Mouse (Mus musculus): Measurements from ENCODE around the gene Enpp1. TPM values are rescaled to one million over a fixed set of nuclear protein-coding genes. Genes with fewer than 3 reads are reported as not detected.
"Not testable (repeated sequence)": the region's sequence is repeated elsewhere in the genome, so short reads cannot be mapped to it uniquely, and the experiment has no call there.

Enpp1 gene
- polyA plus RNA-seq, 1 experiment from 2014 or later = 3.2 TPM

GRCm38 (mm10) chr10:24635331-24635815 lies 76.6 kb downstream of the Enpp1 start:
- WGBS = 72% methylated on average over 11 of the region's 11 CpGs
- H3K9me3 ChIP-seq = no peaks in the 10 kb centered on the region
- H3K27ac ChIP-seq = no peak overlapping the region
- no peak for ATAC-seq (ENCODE audit: insufficient number of reproducible peaks, insufficient read depth, low FRiP score, low TSS enrichment, low read depth)
- H3K4me1 ChIP-seq = peaks cover 24% of the 10 kb centered on the region
- H3K27me3 ChIP-seq = no peaks in the 10 kb centered on the region
- H3K4me3 ChIP-seq = no peak overlapping the region
- no peak overlapping the region for H3K4me2 ChIP-seq
- H3K36me3 ChIP-seq = no peaks in the 10 kb centered on the region
- no peak overlapping the region for H3K9ac ChIP-seq

GRCm38 (mm10) chr10:24634288-24634687 lies 77.7 kb downstream of the Enpp1 start:
- no peak overlapping the region for H3K9ac ChIP-seq
- 74% methylated on average over 9 of the region's 9 CpGs for whole genome bisulfite sequencing
- H3K4me2 ChIP-seq = no peak overlapping the region
- H3K27me3 ChIP-seq = peaks cover 2% of the 10 kb centered on the region; the same call in 1 of the 2 replicates
- H3K9me3 ChIP-seq = no peaks in the 10 kb centered on the region
- no peak overlapping the region for H3K4me3 ChIP-seq
- H3K4me1 ChIP-seq = peaks cover 21% of the 10 kb centered on the region
- no peak overlapping the region for H3K27ac ChIP-seq
- no peak for ATAC-seq (ENCODE audit: insufficient number of reproducible peaks, insufficient read depth, low FRiP score, low TSS enrichment, low read depth)
- H3K36me3 ChIP-seq = no peaks in the 10 kb centered on the region

- Histone ChIP-seq H3K4me3 (no peak overlapping the region), H3K9me3 (no peaks in the 10 kb centered on the region), H3K36me3 (no peaks in the 10 kb centered on the region), H3K27me3 (peaks cover 5% of the 10 kb centered on the region; the same call in 1 of the 2 replicates), H3K4me1 (peaks cover 5% of the 10 kb centered on the region), H3K27ac (no peak overlapping the region), H3K4me2 (no peak overlapping the region), H3K9ac (no peak overlapping the region)
- no peak for ATAC-seq (ENCODE audit: insufficient number of reproducible peaks, insufficient read depth, low FRiP score, low TSS enrichment, low read depth)
- WGBS = 92% methylated on average over 5 of the region's 5 CpGs
These were observed 80.8 kb downstream of the Enpp1 start for GRCm38 (mm10) chr10:24631122-24631521.

- no peak for ATAC-seq (ENCODE audit: insufficient number of reproducible peaks, insufficient read depth, low FRiP score, low TSS enrichment, low read depth)
These were observed 81.4 kb downstream of the Enpp1 start for GRCm38 (mm10) chr10:24630469-24631081.

GRCm38 (mm10) chr10:24629086-24629720 lies 82.8 kb downstream of the Enpp1 start:
- Histone ChIP-seq H3K36me3 (no peaks in the 10 kb centered on the region), H3K9ac (no peak overlapping the region), H3K4me3 (no peak overlapping the region), H3K4me2 (no peak overlapping the region), H3K9me3 (no peaks in the 10 kb centered on the region), H3K27ac (no peak overlapping the region), H3K4me1 (no peaks in the 10 kb centered on the region), H3K27me3 (peaks cover 5% of the 10 kb centered on the region; the same call in 1 of the 2 replicates)
- ATAC-seq (ENCODE audit: insufficient number of reproducible peaks, insufficient read depth, low FRiP score, low TSS enrichment, low read depth) = no peak
- 83% methylated on average over 9 of the region's 9 CpGs for WGBS

More at GRCm38 (mm10) chr10:24630469-24631081, 81.4 kb downstream of the Enpp1 start:
- WGBS = 21% methylated on average over 18 of the region's 18 CpGs
- Histone ChIP-seq H3K27me3 (peaks cover 5% of the 10 kb centered on the region; the same call in 1 of the 2 replicates), H3K36me3 (no peaks in the 10 kb centered on the region), H3K4me1 (no peaks in the 10 kb centered on the region; the same call in 1 of the 2 replicates), H3K9ac (peak overlapping the region; percentile 47; the same call in 1 of the 2 replicates), H3K9me3 (no peaks in the 10 kb centered on the region), H3K4me2 (peak overlapping the region; percentile 35), H3K4me3 (no peak overlapping the region), H3K27ac (no peak overlapping the region)

GRCm38 (mm10) chr10:24628466-24628865 lies 83.5 kb downstream of the Enpp1 start:
- H3K27me3 ChIP-seq = peaks cover 5% of the 10 kb centered on the region; the same call in 1 of the 2 replicates
- H3K9me3 ChIP-seq = no peaks in the 10 kb centered on the region
- no peak overlapping the region for H3K4me2 ChIP-seq
- no peak overlapping the region for H3K9ac ChIP-seq
- H3K4me1 ChIP-seq = no peaks in the 10 kb centered on the region
- no peak overlapping the region for H3K27ac ChIP-seq
- no peaks in the 10 kb centered on the region for H3K36me3 ChIP-seq
- H3K4me3 ChIP-seq = no peak overlapping the region
- no peak for ATAC-seq (ENCODE audit: insufficient number of reproducible peaks, insufficient read depth, low FRiP score, low TSS enrichment, low read depth)
- WGBS = 69% methylated on average over 9 of the region's 9 CpGs

GRCm38 (mm10) chr10:24627262-24627661 lies 84.7 kb downstream of the Enpp1 start:
- ATAC-seq (ENCODE audit: insufficient number of reproducible peaks, insufficient read depth, low FRiP score, low TSS enrichment, low read depth) = no peak
- Histone ChIP-seq H3K9me3 (no peaks in the 10 kb centered on the region), H3K4me2 (no peak overlapping the region), H3K9ac (no peak overlapping the region), H3K27ac (no peak overlapping the region), H3K4me1 (no peaks in the 10 kb centered on the region), H3K4me3 (no peak overlapping the region), H3K27me3 (peaks cover 5% of the 10 kb centered on the region; the same call in 1 of the 2 replicates), H3K36me3 (no peaks in the 10 kb centered on the region)
- WGBS = 71% methylated on average over 12 of the region's 12 CpGs

GRCm38 (mm10) chr10:24625060-24625701 lies 86.8 kb downstream of the Enpp1 start:
- H3K9me3 ChIP-seq = no peaks in the 10 kb centered on the region
- 37% methylated on average over 24 of the region's 24 CpGs for WGBS

GRCm38 (mm10) chr10:24622586-24622985 lies 89.4 kb downstream of the Enpp1 start:
- no peaks in the 10 kb centered on the region for H3K27me3 ChIP-seq
- H3K4me2 ChIP-seq = no peak overlapping the region
- H3K36me3 ChIP-seq = no peaks in the 10 kb centered on the region
- no peaks in the 10 kb centered on the region for H3K9me3 ChIP-seq
- H3K9ac ChIP-seq = no peak overlapping the region
- H3K27ac ChIP-seq = no peak overlapping the region
- no peak for ATAC-seq (ENCODE audit: insufficient number of reproducible peaks, insufficient read depth, low FRiP score, low TSS enrichment, low read depth)
- WGBS = 21% methylated on average over 7 of the region's 7 CpGs
- no peak overlapping the region for H3K4me3 ChIP-seq
- H3K4me1 ChIP-seq = no peaks in the 10 kb centered on the region

More at GRCm38 (mm10) chr10:24625060-24625701, 86.8 kb downstream of the Enpp1 start:
- peak overlapping the region; percentile 53; the same call in 1 of the 2 replicates for H3K9ac ChIP-seq
- no peaks in the 10 kb centered on the region for H3K36me3 ChIP-seq
- peak overlapping the region; percentile 33; the same call in 1 of the 2 replicates for H3K4me2 ChIP-seq
- no peak for ATAC-seq (ENCODE audit: insufficient number of reproducible peaks, insufficient read depth, low FRiP score, low TSS enrichment, low read depth)
- H3K27ac ChIP-seq = no peak overlapping the region
- peaks cover 5% of the 10 kb centered on the region; the same call in 1 of the 2 replicates for H3K27me3 ChIP-seq
- no peak overlapping the region for H3K4me3 ChIP-seq
- H3K4me1 ChIP-seq = no peaks in the 10 kb centered on the region

- H3K27me3 ChIP-seq = no peaks in the 10 kb centered on the region
- 43% methylated on average over 9 of the region's 9 CpGs for WGBS
- H3K4me3 ChIP-seq = no peak overlapping the region
- ATAC-seq (ENCODE audit: insufficient number of reproducible peaks, insufficient read depth, low FRiP score, low TSS enrichment, low read depth) = no peak
- H3K27ac ChIP-seq = no peak overlapping the region
- no peaks in the 10 kb centered on the region for H3K36me3 ChIP-seq
- no peaks in the 10 kb centered on the region for H3K4me1 ChIP-seq
- no peak overlapping the region for H3K9ac ChIP-seq
- H3K4me2 ChIP-seq = no peak overlapping the region
- no peaks in the 10 kb centered on the region for H3K9me3 ChIP-seq
These were observed 90.4 kb downstream of the Enpp1 start for GRCm38 (mm10) chr10:24621572-24621971.

GRCm38 (mm10) chr10:24616572-24616971 lies 95.4 kb downstream of the Enpp1 start:
- not testable (repeated sequence) for H3K4me1 ChIP-seq; H3K27ac ChIP-seq; H3K4me3 ChIP-seq; ATAC-seq (ENCODE audit: insufficient number of reproducible peaks, insufficient read depth, low FRiP score, low TSS enrichment, low read depth); H3K27me3 ChIP-seq; H3K4me2 ChIP-seq; H3K9ac ChIP-seq; H3K9me3 ChIP-seq; H3K36me3 ChIP-seq
- 93% methylated on average over 1 of the region's 1 CpGs for WGBS

All from embryonic facial prominence, embryonic 13.5 days (tissue).